Mouse (Mus musculus): ENCODE measurements around the gene Zmym6.

DNA sequence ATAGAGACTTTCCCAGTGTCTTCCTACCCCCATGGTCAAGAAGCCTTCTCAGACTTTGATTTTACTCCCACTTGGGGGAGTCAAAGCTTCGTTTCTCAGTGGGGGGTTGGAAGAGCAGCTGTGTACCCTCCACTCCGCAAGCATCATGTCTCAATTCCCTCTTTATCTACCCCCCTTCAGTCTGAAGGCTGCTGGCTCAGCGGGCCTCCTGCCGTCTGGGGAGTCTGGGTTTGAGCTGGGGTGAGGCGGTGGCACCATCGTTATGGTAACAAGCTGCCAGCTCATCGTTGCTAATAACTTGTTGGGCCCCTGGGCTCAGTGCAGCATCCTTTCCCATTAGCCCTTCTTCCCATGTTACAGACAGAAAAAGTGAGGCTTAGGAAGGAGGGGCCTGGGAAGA lies 94.9 kb downstream of the Zmym6 start:
- TF ChIP-seq MAFK (IDR thresholded peaks at IDR 0.05; ENCODE audit: insufficient read depth, low read depth, low read length) (no peak), HCFC1 (IDR thresholded peaks at IDR 0.05; ENCODE audit: borderline replicate concordance, insufficient read depth, low read length) (no peak), ZNF384 (IDR thresholded peaks at IDR 0.05; ENCODE audit: low read depth, low read length) (no peak)
